Mouse (Mus musculus): ENCODE measurements at regions not wholly inside any gene's neighbourhood (a gene's known extent, or its start where the extent isn't known, plus 50 kb on each side); places are given as distances from the start of the nearest gene placed in this dataset.
A peak's percentile ranks its signal among the peaks of the same experiment; 100 is the strongest.

- intact Hi-C loops (cut with DNase I): no loop called here
- peak in 1 of 2 experiments; percentile 33 for DNase-seq (ENCODE audit: low spot score in 2 of 2)
These were observed 53.9 kb upstream of the Slc44a1 start for GRCm38 (mm10) chr4:53386309-53386708.

- DNase-seq (ENCODE audit: low spot score in 2 of 2): peak; percentile 92 to 93
- intact Hi-C loops (cut with DNase I): loop anchor here (5.0 kb wide), 2 partner anchors 53 to 208 kb away; no protein-coding TSS in a partner anchor
These were observed 55.5 kb upstream of the Slc44a1 start for GRCm38 (mm10) chr4:53384761-53385160.

- intact Hi-C loops (cut with DNase I): loop anchor here (5.0 kb wide), 2 partner anchors 53 to 208 kb away; no protein-coding TSS in a partner anchor
- DNase-seq (ENCODE audit: low spot score in 2 of 2): no peak
These were observed 56.1 kb upstream of the Slc44a1 start for GRCm38 (mm10) chr4:53384104-53384503.

- intact Hi-C loops (cut with DNase I): loop anchor here (5.0 kb wide), 2 partner anchors 55 to 210 kb away; no protein-coding TSS in a partner anchor
- no peak for DNase-seq (ENCODE audit: low spot score in 2 of 2)
These were observed 58.2 kb upstream of the Slc44a1 start for GRCm38 (mm10) chr4:53382012-53382411.

- no peak for DNase-seq (ENCODE audit: low spot score in 2 of 2)
- intact Hi-C loops (cut with DNase I): loop anchor here (5.0 kb wide), 2 partner anchors 57 to 212 kb away; no protein-coding TSS in a partner anchor
These were observed 60.4 kb upstream of the Slc44a1 start for GRCm38 (mm10) chr4:53379855-53380254.

GRCm38 (mm10) chr4:53376995-53377394 lies 63.2 kb upstream of the Slc44a1 start:
- intact Hi-C loops (cut with DNase I): no loop called here
- DNase-seq (ENCODE audit: low spot score in 2 of 2): no peak

- DNase-seq (ENCODE audit: low spot score in 2 of 2): no peak
- intact Hi-C loops (cut with DNase I): loop anchor here (5.0 to 10.0 kb wide), 3 partner anchors 122 to 324 kb away; no protein-coding TSS in a partner anchor
These were observed 83.8 kb upstream of the Slc44a1 start for GRCm38 (mm10) chr4:53356374-53356773.

- DNase-seq (ENCODE audit: low spot score in 2 of 2): peak; percentile 35
- intact Hi-C loops (cut with DNase I): loop anchor here (2.0 to 10.0 kb wide), 5 partner anchors 120 to 323 kb away; partner anchors contain the start of gene Abca1
These were observed 85.3 kb upstream of the Slc44a1 start for GRCm38 (mm10) chr4:53354961-53355360.

- intact Hi-C loops (cut with DNase I): loop anchor here (2.0 to 10.0 kb wide), 4 partner anchors 119 to 243 kb away; partner anchors contain the start of gene Abca1
These were observed 86.7 kb upstream of the Slc44a1 start for GRCm38 (mm10) chr4:53353399-53354090.

GRCm38 (mm10) chr4:53351104-53351607 lies 89.1 kb upstream of the Slc44a1 start:
- DNase-seq (ENCODE audit: low spot score in 2 of 2): no peak
- intact Hi-C loops (cut with DNase I): loop anchor here (10.0 kb wide), 2 partner anchors 116 to 244 kb away; no protein-coding TSS in a partner anchor

More at GRCm38 (mm10) chr4:53353399-53354090, 86.7 kb upstream of the Slc44a1 start:
- peak in 1 of 2 experiments; percentile 12 for DNase-seq (ENCODE audit: low spot score in 2 of 2)

- DNase-seq (ENCODE audit: low spot score in 2 of 2): no peak
- intact Hi-C loops (cut with DNase I): no loop called here
These were observed 94.9 kb upstream of the Slc44a1 start for GRCm38 (mm10) chr4:53345346-53345745.

- no peak for DNase-seq (ENCODE audit: low spot score in 2 of 2)
- intact Hi-C loops (cut with DNase I): no loop called here
These were observed 95.7 kb upstream of the Slc44a1 start for GRCm38 (mm10) chr4:53344546-53344945.

- intact Hi-C loops (cut with DNase I): no loop called here
- DNase-seq (ENCODE audit: low spot score in 2 of 2): no peak
These were observed 99.0 kb upstream of the Slc44a1 start for GRCm38 (mm10) chr4:53341181-53341580.

GRCm38 (mm10) chr4:53340021-53340667 lies 100.1 kb upstream of the Slc44a1 start:
- intact Hi-C loops (cut with DNase I): no loop called here

GRCm38 (mm10) chr4:53339125-53340020 lies 100.8 kb upstream of the Slc44a1 start:
- intact Hi-C loops (cut with DNase I): no loop called here
- DNase-seq (ENCODE audit: low spot score in 2 of 2): no peak

More at GRCm38 (mm10) chr4:53340021-53340667, 100.1 kb upstream of the Slc44a1 start:
- no peak for DNase-seq (ENCODE audit: low spot score in 2 of 2)

- DNase-seq (ENCODE audit: low spot score in 2 of 2): no peak
- intact Hi-C loops (cut with DNase I): no loop called here
These were observed 101.7 kb upstream of the Slc44a1 start for GRCm38 (mm10) chr4:53338479-53338878.

- intact Hi-C loops (cut with DNase I): no loop called here
- no peak for DNase-seq (ENCODE audit: low spot score in 2 of 2)
These were observed 102.4 kb upstream of the Slc44a1 start for GRCm38 (mm10) chr4:53337784-53338183.

- intact Hi-C loops (cut with DNase I): no loop called here
- no peak for DNase-seq (ENCODE audit: low spot score in 2 of 2)
These were observed 112.6 kb upstream of the Slc44a1 start for GRCm38 (mm10) chr4:53327382-53328165.

All from left cerebral cortex, postnatal 14 days (tissue).